ENCODE assay signal across 19 mouse cellular contexts in the genomic region with DNA sequence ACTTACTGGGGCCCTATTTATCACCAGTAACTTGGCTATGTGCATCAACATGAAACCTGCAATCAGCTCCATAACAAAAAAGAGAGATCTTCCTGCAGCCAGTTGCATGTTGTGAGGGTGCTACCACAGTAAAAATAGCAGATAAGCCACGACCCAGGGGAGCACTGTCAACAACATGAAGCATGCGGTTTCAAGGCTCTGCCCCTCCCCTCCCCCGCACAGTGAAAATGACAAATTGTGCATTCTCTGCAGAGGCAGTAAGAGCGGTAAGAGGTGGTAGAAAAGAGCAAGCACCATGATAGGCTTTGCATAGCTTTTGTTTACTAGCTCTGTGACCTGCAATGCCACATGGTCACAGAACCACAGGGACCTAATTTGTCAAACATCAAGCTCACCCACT. TPM values are rescaled to one million over a fixed set of nuclear protein-coding genes. Genes with fewer than 3 reads are reported as not detected.
DNase-seq lines count a peak whose midpoint lies in the region; ATAC-seq lines count a peak whose summit lies in the region.
"Had no signal": no experiment of that assay in that cellular context is flagged by ENCODE, and none has a peak within 500 bp of the region (broad histone marks: within the 10 kb centered on the region; RNA-seq: fewer than 3 reads in every experiment).

No protein-coding gene starts in this region.

- H3K4me3 ChIP-seq in hindbrain, embryonic 14.5 days (replicated peaks; ENCODE audit: low read length) = no peak overlapping the region
- H3K4me3 ChIP-seq in hindbrain, embryonic 10.5 days = no peak overlapping the region
- H3K4me3 ChIP-seq: forebrain, embryonic 15.5 days; heart, embryonic 12.5 days had no signal

- H3K9ac ChIP-seq in hindbrain, embryonic 14.5 days = no peak overlapping the region
- H3K9ac ChIP-seq: forebrain, embryonic 15.5 days; heart, embryonic 12.5 days had no signal

- H3K4me1 ChIP-seq in hindbrain, embryonic 14.5 days (replicated peaks; ENCODE audit: control insufficient read depth, insufficient read depth, low read length) = no peaks in the 10 kb centered on the region
- H3K4me1 ChIP-seq in hindbrain, embryonic 10.5 days (replicated peaks) = peaks cover 6% of the 10 kb centered on the region; the same call in 1 of the 2 replicates
- H3K4me1 ChIP-seq: forebrain, embryonic 15.5 days had no signal

- no peak overlapping the region for H3K27ac ChIP-seq in hindbrain, embryonic 14.5 days
- H3K27ac ChIP-seq in hindbrain, embryonic 10.5 days = no peak overlapping the region
- H3K27ac ChIP-seq: forebrain, embryonic 15.5 days had no signal

- H3K27me3 ChIP-seq in hindbrain, embryonic 14.5 days (ENCODE audit: control insufficient read depth, insufficient read depth, low read length) = no peaks in the 10 kb centered on the region
- H3K27me3 ChIP-seq in hindbrain, embryonic 10.5 days (ENCODE audit: insufficient read depth, poor library complexity, severe bottlenecking) = no peaks in the 10 kb centered on the region
- H3K27me3 ChIP-seq: forebrain, embryonic 15.5 days; heart, embryonic 12.5 days had no signal

- WGBS in hindbrain, embryonic 14.5 days = 34% methylated on average over 4 of the region's 4 CpGs
- 45% methylated on average over 4 of the region's 4 CpGs for WGBS in hindbrain, embryonic 10.5 days

- H3K36me3 ChIP-seq in hindbrain, embryonic 14.5 days (replicated peaks; ENCODE audit: control insufficient read depth, insufficient read depth) = no peaks in the 10 kb centered on the region
- no peaks in the 10 kb centered on the region for H3K36me3 ChIP-seq in hindbrain, embryonic 10.5 days
- H3K36me3 ChIP-seq: forebrain, embryonic 15.5 days; heart, embryonic 12.5 days had no signal

- H3K9me3 ChIP-seq in hindbrain, embryonic 14.5 days (ENCODE audit: control insufficient read depth, low read length) = no peaks in the 10 kb centered on the region
- H3K9me3 ChIP-seq in hindbrain, embryonic 10.5 days = no peaks in the 10 kb centered on the region
- H3K9me3 ChIP-seq: forebrain, embryonic 15.5 days; heart, embryonic 12.5 days had no signal

- H3K4me2 ChIP-seq in hindbrain, embryonic 14.5 days (replicated peaks) = no peak overlapping the region
- H3K4me2 ChIP-seq: forebrain, embryonic 15.5 days; heart, embryonic 12.5 days; midbrain, embryonic 11.5 days had no signal

- 0 out of 2 replicates have a peak, but pooled peaks have one; percentile 46 for ATAC-seq in hindbrain, embryonic 14.5 days (ENCODE audit: low FRiP score)
- peak; percentile 50 for ATAC-seq in megakaryocyte progenitor cell, adult 5-6 weeks (replicated peaks; ENCODE audit: poor library complexity)
- ATAC-seq: forebrain, embryonic 15.5 days; inflammation-experienced regulatory T-cells, adult 6 months had no signal

- DNase-seq in hindbrain, embryonic 14.5 days (ENCODE audit: low spot score) = no peak
- no peak for DNase-seq in hindbrain, embryonic 10.5 days (ENCODE audit: low spot score)
- peak; percentile 45 for DNase-seq in adrenal gland, postnatal 14 days
- peak; percentile 12 for DNase-seq in embryo, embryonic 10.5 days (ENCODE audit: low spot score)
- no peak for DNase-seq in urinary bladder, postnatal 25 days (ENCODE audit: low spot score)
- DNase-seq in kidney, postnatal 25 days = no peak
- DNase-seq: cerebellum, adult 9-10 months; layer of hippocampus, postnatal 36 days; lung, postnatal 10 days; right cerebral cortex, postnatal 4 days; thymus, postnatal 25 days had no signal

RNA-seq across cellular contexts. Expression of gene Frem3, which starts 46.8 kb away (rescaled TPM):
- 0.24 and 0.27 TPM in 2 replicates for polyA plus RNA-seq in hindbrain, embryonic 14.5 days (2014; fragmentation: Nextera tagmentation; extraction: Ambion mirVana)
- polyA plus RNA-seq in hindbrain, embryonic 10.5 days (2016; fragmentation: Nextera tagmentation; extraction: Ambion mirVana) = 0.02 and 0.03 TPM in 2 replicates
- not detected in 2 replicates for total RNA-seq in adrenal gland, postnatal 14 days (2021)
- 0.02 TPM in 1 of 2 replicates, not detected in the other for total RNA-seq in megakaryocyte progenitor cell, adult 5-6 weeks (2015)
- not detected in 2 replicates for total RNA-seq in megakaryocyte progenitor cell, adult 5-6 weeks (2017)
- total RNA-seq: neutrophil, adult 5-6 weeks had no signal
- polyA plus RNA-seq: C2C12; inflammation-experienced regulatory T-cells, adult 6 months; liver, adult 2 months had no signal

Comparison
In these comparisons a context has a peak if more than half of its experiments do, and no peak if none do; other contexts are left out.
1. DNase-seq: peak in adrenal gland, postnatal 14 days (single experiment) and embryo, embryonic 10.5 days (single experiment); none in hindbrain, embryonic 14.5 days (single experiment), hindbrain, embryonic 10.5 days (single experiment), urinary bladder, postnatal 25 days (single experiment) and kidney, postnatal 25 days (0 of 2).